In genomic region chr15:85337219-85337618, GRCm38 (mm10) we compare ENCODE assay signal across 8 mouse cellular contexts. TPM values are rescaled to one million over a fixed set of nuclear protein-coding genes. Genes with fewer than 3 reads are reported as not detected.
A peak's percentile ranks its signal among the peaks of the same experiment; 100 is the strongest.
DNase-seq lines count a peak whose midpoint lies in the region; ATAC-seq and TF ChIP-seq lines count a peak whose summit lies in the region.

No protein-coding gene starts in this region.

- no peaks in the 10 kb centered on the region for H3K27me3 ChIP-seq in heart, embryonic 16.5 days (ENCODE audit: control insufficient read depth, insufficient read depth, low read length)
- H3K27me3 ChIP-seq in MEL (ENCODE audit: control insufficient read depth in 1 of 2, insufficient read depth in 2 of 2, low read length in 2 of 2), result no peaks in the 10 kb centered on the region
- H3K27me3 ChIP-seq in hindbrain, embryonic 10.5 days (ENCODE audit: insufficient read depth, poor library complexity, severe bottlenecking), result no peaks in the 10 kb centered on the region
- no peaks in the 10 kb centered on the region for H3K27me3 ChIP-seq in midbrain, embryonic 11.5 days (ENCODE audit: control insufficient read depth, insufficient read depth, low read length)

- no peak for TF ChIP-seq EP300 in MEL (IDR thresholded peaks at IDR 0.05; ENCODE audit: low read depth in 1 of 2, low read length in 2 of 2)

- H3K36me3 ChIP-seq in heart, embryonic 16.5 days (ENCODE audit: control insufficient read depth, insufficient read depth), result no peaks in the 10 kb centered on the region
- no peaks in the 10 kb centered on the region; a peak in 1 of 4 replicates for H3K36me3 ChIP-seq in MEL (ENCODE audit: control insufficient read depth in 1 of 2, insufficient read depth in 2 of 2, low read length in 2 of 2)
- H3K36me3 ChIP-seq in hindbrain, embryonic 10.5 days, result peaks cover 4% of the 10 kb centered on the region; the same call in 1 of the 2 replicates
- H3K36me3 ChIP-seq in midbrain, embryonic 11.5 days (ENCODE audit: control insufficient read depth, insufficient read depth, low read length), result no peaks in the 10 kb centered on the region

- H3K9ac ChIP-seq in heart, embryonic 16.5 days (ENCODE audit: low read length), result peak overlapping the region; percentile 92
- H3K9ac ChIP-seq in MEL (ENCODE audit: control insufficient read depth, low read depth, low read length, poor library complexity, severe bottlenecking), result peak overlapping the region; percentile 87
- peak overlapping the region; percentile 88 for H3K9ac ChIP-seq in midbrain, embryonic 11.5 days (ENCODE audit: low read length)

- DNase-seq in heart, adult 11 months, result no peak
- DNase-seq in MEL (ENCODE audit: low read depth, low spot score), result no peak
- no peak for DNase-seq in hindbrain, embryonic 10.5 days (ENCODE audit: low spot score)
- DNase-seq in midbrain, embryonic 11.5 days (ENCODE audit: low spot score, missing footprints), result no peak
- DNase-seq in urinary bladder, postnatal 25 days (ENCODE audit: low spot score), result no peak
- DNase-seq in embryo, embryonic 9.5 days (ENCODE audit: extremely low spot score), result no peak
- DNase-seq in thymus, postnatal 10 days (ENCODE audit: low spot score in 2 of 2), result no peak

- H3K9me3 ChIP-seq in heart, embryonic 16.5 days (replicated peaks; ENCODE audit: control insufficient read depth, low read length), result no peaks in the 10 kb centered on the region
- H3K9me3 ChIP-seq in MEL (replicated peaks; ENCODE audit: insufficient read depth, low read length), result no peaks in the 10 kb centered on the region
- no peaks in the 10 kb centered on the region for H3K9me3 ChIP-seq in hindbrain, embryonic 10.5 days
- no peaks in the 10 kb centered on the region for H3K9me3 ChIP-seq in midbrain, embryonic 11.5 days (ENCODE audit: control insufficient read depth, low read length)

- TF ChIP-seq RAD21 in MEL (IDR thresholded peaks at IDR 0.05; ENCODE audit: low read depth, low read length), result no peak

- H3K79me2 ChIP-seq in MEL (ENCODE audit: control insufficient read depth, insufficient read depth, low read length, poor library complexity), result peaks cover 17% of the 10 kb centered on the region

- no peak for TF ChIP-seq POLR2A in MEL (IDR thresholded peaks at IDR 0.05; ENCODE audit: control insufficient read depth in 1 of 2, insufficient read depth in 1 of 2, low read depth in 1 of 2, low read length in 2 of 2, poor library complexity in 1 of 2)

- H3K4me2 ChIP-seq in heart, embryonic 16.5 days (ENCODE audit: low read depth, low read length), result peak overlapping the region; percentile 61
- H3K4me2 ChIP-seq in midbrain, embryonic 11.5 days, result peak overlapping the region; percentile 75

- WGBS in heart, embryonic 16.5 days, result 27% methylated on average over 9 of the region's 9 CpGs
- WGBS in hindbrain, embryonic 10.5 days, result 61% methylated on average over 9 of the region's 9 CpGs
- whole genome bisulfite sequencing in midbrain, embryonic 11.5 days, result 64% methylated on average over 9 of the region's 9 CpGs

- TF ChIP-seq CTCF in MEL (IDR thresholded peaks at IDR 0.05 in 2 of 3, conservative IDR thresholded peaks at IDR 0.05 in 1 of 3; ENCODE audit: control insufficient read depth in 1 of 3, insufficient read depth in 1 of 3, low read depth in 2 of 3, low read length in 3 of 3, poor library complexity in 1 of 3, severe bottlenecking in 1 of 3), result no peak

- H3K27ac ChIP-seq in heart, embryonic 16.5 days (ENCODE audit: low read length), result peak overlapping the region; percentile 98
- no peak overlapping the region for H3K27ac ChIP-seq in MEL (ENCODE audit: control insufficient read depth, low read depth, low read length)
- H3K27ac ChIP-seq in hindbrain, embryonic 10.5 days, result peak overlapping the region; percentile 97
- H3K27ac ChIP-seq in midbrain, embryonic 11.5 days (ENCODE audit: low read depth, low read length), result no peak overlapping the region

- H3K4me1 ChIP-seq in heart, embryonic 16.5 days (ENCODE audit: control insufficient read depth, insufficient read depth, low read length), result peaks cover 16% of the 10 kb centered on the region
- H3K4me1 ChIP-seq in MEL (ENCODE audit: control insufficient read depth in 1 of 2, insufficient read depth in 2 of 2, low read length in 2 of 2), result no peaks in the 10 kb centered on the region; a peak in 1 of 4 replicates
- peaks cover 31% of the 10 kb centered on the region for H3K4me1 ChIP-seq in hindbrain, embryonic 10.5 days (replicated peaks)
- peaks cover 6% of the 10 kb centered on the region; the same call in 1 of the 2 replicates for H3K4me1 ChIP-seq in midbrain, embryonic 11.5 days (ENCODE audit: control insufficient read depth, insufficient read depth, low read length)

- peak overlapping the region; percentile 99 for H3K4me3 ChIP-seq in heart, embryonic 16.5 days (ENCODE audit: low read length)
- H3K4me3 ChIP-seq in MEL (ENCODE audit: control insufficient read depth in 1 of 2, insufficient read depth in 1 of 2, low read depth in 2 of 2, low read length in 2 of 2), result peak overlapping the region; percentile 79 to 97
- peak overlapping the region; percentile 99 for H3K4me3 ChIP-seq in hindbrain, embryonic 10.5 days
- peak overlapping the region; percentile 86 for H3K4me3 ChIP-seq in midbrain, embryonic 11.5 days (ENCODE audit: low read depth, low read length)

- no peak for ATAC-seq in heart, embryonic 16.5 days (replicated peaks; ENCODE audit: extremely low read depth, insufficient read depth, low FRiP score)
- no peak for ATAC-seq in midbrain, embryonic 11.5 days (ENCODE audit: low FRiP score)

TF ChIP-seq in MEL, 35 proteins besides CTCF, POLR2A, EP300 and RAD21:
- TF ChIP-seq USF1 (IDR thresholded peaks at IDR 0.05; ENCODE audit: low read depth, low read length) (peak; percentile 57), GATA1 (IDR thresholded peaks at IDR 0.05; ENCODE audit: low read depth, low read length) (no peak)

RNA-seq across cellular contexts. Expression of gene Atxn10, which starts 1.2 kb away (rescaled TPM):
- 209 and 214 TPM in 2 replicates for polyA plus RNA-seq in heart, embryonic 16.5 days (2015; fragmentation: Nextera tagmentation; extraction: Ambion mirVana)
- 24.5 and 28.8 TPM in 2 replicates for total RNA-seq in MEL (2012; rRNA removed)
- 10 to 100 TPM; 45.0 to 75.6 TPM for polyA plus RNA-seq in MEL (2012; ENCODE audit: insufficient read depth in 1 of 2, insufficient read length in 2 of 2, low read depth in 1 of 2, low replicate concordance in 2 of 2, missing spikeins in 1 of 2)
- polyA plus RNA-seq in hindbrain, embryonic 10.5 days (2016; fragmentation: Nextera tagmentation; extraction: Ambion mirVana), result 349 and 385 TPM in 2 replicates
- polyA plus RNA-seq in midbrain, embryonic 11.5 days (2014; fragmentation: Nextera tagmentation; extraction: Ambion mirVana), result 419 and 438 TPM in 2 replicates

Comparison
In these comparisons a context has a peak if more than half of its experiments do, and no peak if none do; other contexts are left out.
1. H3K27ac ChIP-seq: peak in heart, embryonic 16.5 days (single experiment) and hindbrain, embryonic 10.5 days (single experiment); none in MEL (single experiment) and midbrain, embryonic 11.5 days (single experiment).
2. Peak in every context shown above with its lines, with median percentiles within 50 percentile points of each other: H3K4me3 ChIP-seq and H3K9ac ChIP-seq.